Mouse (Mus musculus) CD8-positive naive resting alpha-beta T cell, adult 2 months (primary cell): ENCODE measurements around the gene Tcf12.
A peak's percentile ranks its signal among the peaks of the same experiment; 100 is the strongest.

Source experiments
- DNase-seq, 2 experiments: peaks; one replicate each; pipeline ENCODE4 v3.0.0; 2022; ENCODE audit warnings: low read depth in 2 of 2, low spot score in 2 of 2

Gene Tcf12

GRCm38 (mm10) chr9:72111622-72112550, at the start of gene Tcf12:
Gene Tcf12, minus strand, starts transcription at chr9:72111871.
- peak; percentile 78 to 80 for DNase-seq

GRCm38 (mm10) chr9:72158392-72158791, 46.7 kb upstream of the Tcf12 start:
- no peak for DNase-seq

GRCm38 (mm10) chr9:72157091-72157490, 45.4 kb upstream of the Tcf12 start:
- no peak for DNase-seq

GRCm38 (mm10) chr9:72155250-72156138, 43.8 kb upstream of the Tcf12 start:
- no peak for DNase-seq

- DNase-seq: no peak
These were observed 32.5 kb upstream of the Tcf12 start for GRCm38 (mm10) chr9:72144148-72144547.

GRCm38 (mm10) chr9:72137899-72138298, 26.2 kb upstream of the Tcf12 start:
- DNase-seq: no peak

- DNase-seq: no peak
These were observed 22.1 kb upstream of the Tcf12 start for GRCm38 (mm10) chr9:72133772-72134245.

- peak; percentile 75 to 78 for DNase-seq
These were observed 21.6 kb upstream of the Tcf12 start for GRCm38 (mm10) chr9:72133089-72133771.

- DNase-seq: no peak
These were observed 21.0 kb upstream of the Tcf12 start for GRCm38 (mm10) chr9:72132728-72133088.

- DNase-seq: no peak
These were observed 18.2 kb upstream of the Tcf12 start for GRCm38 (mm10) chr9:72129884-72130283.

- no peak for DNase-seq
These were observed 13.8 kb upstream of the Tcf12 start for GRCm38 (mm10) chr9:72125442-72125841.

GRCm38 (mm10) chr9:72118490-72118889, 6.8 kb upstream of the Tcf12 start:
- DNase-seq: no peak

GRCm38 (mm10) chr9:72111004-72111621, 558 bp downstream of the Tcf12 start:
- peak; percentile 64 for DNase-seq

GRCm38 (mm10) chr9:72110627-72111003, 1.1 kb downstream of the Tcf12 start:
- DNase-seq: no peak

GRCm38 (mm10) chr9:72103471-72103870, 8.2 kb downstream of the Tcf12 start:
- no peak for DNase-seq

- peak; percentile 6 to 21 for DNase-seq
These were observed 11.6 kb downstream of the Tcf12 start for GRCm38 (mm10) chr9:72099945-72100685.

GRCm38 (mm10) chr9:72098056-72098455, 13.6 kb downstream of the Tcf12 start:
- DNase-seq: peak in 1 of 2 experiments; percentile 10

- DNase-seq: peak; percentile 34 to 44
These were observed 14.6 kb downstream of the Tcf12 start for GRCm38 (mm10) chr9:72097083-72097482.

GRCm38 (mm10) chr9:72094675-72095074, 17.0 kb downstream of the Tcf12 start:
- peak in 1 of 2 experiments; percentile 24 for DNase-seq

- DNase-seq: peak; percentile 13 to 37
These were observed 19.5 kb downstream of the Tcf12 start for GRCm38 (mm10) chr9:72092191-72092590.
